Mouse (Mus musculus) liver, postnatal 0 days (tissue): Measurements from ENCODE around the gene Gtpbp2. TPM values are rescaled to one million over a fixed set of nuclear protein-coding genes. Genes with fewer than 3 reads are reported as not detected.

ENCODE experiments used
- ATAC-seq: fragments of 200-750 bp; cut with Nextera tagmentation; 2 replicates; pipeline ENCODE4 v1.8.0; 2017; ENCODE audit warnings: mild to moderate bottlenecking, moderate library complexity
- DNase-seq: peaks from one replicate; pipeline ENCODE4 v3.0.0-alpha.2; 2016
- H3K27ac ChIP-seq: fragments of 300-500 bp; sonication (generic); 2 replicates; pipeline ENCODE4 v1.5.1; 2014; ENCODE audit warnings: antibody characterized with exemption, moderate library complexity, mild to moderate bottlenecking, low read depth
- H3K27me3 ChIP-seq: fragments of 300-500 bp; sonication (generic); 2 replicates; pipeline ENCODE4 v1.6.1; 2014; ENCODE audit warnings: low read length, control low read depth, mixed read lengths; ENCODE audit not compliant: insufficient read depth
- H3K36me3 ChIP-seq: fragments of 300-500 bp; sonication (generic); replicated peaks from 2 replicates; pipeline ENCODE4 v1.6.1; 2014; ENCODE audit warnings: mild to moderate bottlenecking, control low read depth, low read length, moderate library complexity, mixed read lengths; ENCODE audit not compliant: insufficient read depth
- H3K4me1 ChIP-seq: fragments of 300-500 bp; sonication (generic); 2 replicates; pipeline ENCODE4 v1.6.1; 2014; ENCODE audit warnings: antibody characterized with exemption, mild to moderate bottlenecking, control low read depth; ENCODE audit not compliant: insufficient read depth
- H3K4me2 ChIP-seq: fragments of 300-500 bp; sonication (generic); 2 replicates; pipeline ENCODE4 v1.6.1; 2014; ENCODE audit warnings: low read depth, mild to moderate bottlenecking, low read length, moderate library complexity, mixed read lengths
- H3K4me3 ChIP-seq: fragments of 300-500 bp; sonication (generic); 2 replicates; pipeline ENCODE4 v1.5.1; 2014; ENCODE audit warnings: low read depth, low read length
- H3K9ac ChIP-seq: fragments of 300-500 bp; sonication (generic); replicated peaks from 2 replicates; pipeline ENCODE4 v1.6.1; 2014; ENCODE audit warnings: mild to moderate bottlenecking, moderate library complexity
- H3K9me3 ChIP-seq: fragments of 300-500 bp; sonication (generic); 2 replicates; pipeline ENCODE4 v1.6.1; 2016; ENCODE audit warnings: mild to moderate bottlenecking, control low read depth, low read length, mixed read lengths
- CTCF ChIP-seq: sonication (generic); IDR thresholded peaks from 2 replicates; pipeline ENCODE4 v1.5.1; 2016; ENCODE audit warnings: antibody characterized with exemption, low read depth
- EP300 ChIP-seq: IDR thresholded peaks from 2 replicates; pipeline ENCODE4 v1.6.1; 2016; ENCODE audit warnings: antibody characterized with exemption, low read depth, mild to moderate bottlenecking
- WGBS: fragments of 180-500 bp; shearing (Covaris S2); extraction: QIAGEN DNeasy Blood & Tissue Kit; methylation state at CpG from one replicate; pipeline ENCODE4 v1.1.7; 2014; ENCODE audit not compliant: insufficient replicate concordance; 5-methylcytosine and 5-hydroxymethylcytosine counted together
- polyA plus RNA-seq: library from polyadenylated mRNA; unstranded; fragments of >200 nt; fragmentation: Nextera tagmentation; extraction: Ambion mirVana; gene quantifications from 2 replicates; pipeline ENCODE4 v1.2.1, GENCODE M21; 2015

The Gtpbp2 gene
- 23.4 and 27.5 TPM in 2 replicates for polyA plus RNA-seq

- Histone ChIP-seq H3K4me1 (peaks cover 46% of the 10 kb centered on the region), H3K4me2 (peak within 1 kb of the TSS; percentile 86), H3K9ac (peak within 1 kb of the TSS; percentile 89), H3K4me3 (peak within 1 kb of the TSS; percentile 87), H3K27ac (peak within 1 kb of the TSS; percentile 98), H3K9me3 (no peaks in the 10 kb centered on the region), H3K36me3 (peaks cover 25% of the 10 kb centered on the region), H3K27me3 (no peaks in the 10 kb centered on the region)
- TF ChIP-seq EP300 (no peak), CTCF (no peak)
- peak; percentile 95 for DNase-seq
- under 1% methylated on average over 23 of the region's 23 CpGs for WGBS
- ATAC-seq = peak; percentile 86
Observed at GRCm38 (mm10) chr17:46160686-46161085, at the start of gene Gtpbp2. Gene Gtpbp2, plus strand, starts transcription at chr17:46161032.

DNA sequence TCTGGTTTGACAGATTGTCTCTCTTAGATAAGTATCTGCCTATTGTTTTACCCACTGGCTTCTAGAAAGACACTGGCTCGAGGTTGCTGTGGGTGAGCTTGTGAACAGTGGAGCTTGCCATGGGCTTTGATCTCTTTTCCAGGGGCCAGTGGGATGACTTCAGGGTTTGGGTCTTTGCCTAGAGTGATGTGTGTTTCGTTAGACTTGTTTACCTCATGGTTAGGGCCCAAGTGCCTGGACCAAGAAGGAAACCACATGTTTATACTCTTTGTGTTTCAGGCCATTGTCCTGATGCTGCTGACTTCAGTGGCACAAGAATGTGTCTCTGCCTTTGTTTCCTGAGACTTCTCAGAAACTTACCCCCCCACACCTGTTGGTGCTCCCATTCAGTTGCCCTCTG lies 45.3 kb upstream of the Gtpbp2 start:
- Histone ChIP-seq H3K27me3 (no peaks in the 10 kb centered on the region), H3K36me3 (peaks cover 27% of the 10 kb centered on the region), H3K4me1 (peaks cover 12% of the 10 kb centered on the region), H3K4me2 (no peak overlapping the region), H3K27ac (no peak overlapping the region), H3K9me3 (no peaks in the 10 kb centered on the region), H3K4me3 (no peak overlapping the region), H3K9ac (no peak overlapping the region)
- ATAC-seq (no peak), DNase-seq (no peak)
- 64% methylated on average over 2 of the region's 2 CpGs for WGBS
- TF ChIP-seq EP300 = no peak
- no peak for TF ChIP-seq CTCF

DNA sequence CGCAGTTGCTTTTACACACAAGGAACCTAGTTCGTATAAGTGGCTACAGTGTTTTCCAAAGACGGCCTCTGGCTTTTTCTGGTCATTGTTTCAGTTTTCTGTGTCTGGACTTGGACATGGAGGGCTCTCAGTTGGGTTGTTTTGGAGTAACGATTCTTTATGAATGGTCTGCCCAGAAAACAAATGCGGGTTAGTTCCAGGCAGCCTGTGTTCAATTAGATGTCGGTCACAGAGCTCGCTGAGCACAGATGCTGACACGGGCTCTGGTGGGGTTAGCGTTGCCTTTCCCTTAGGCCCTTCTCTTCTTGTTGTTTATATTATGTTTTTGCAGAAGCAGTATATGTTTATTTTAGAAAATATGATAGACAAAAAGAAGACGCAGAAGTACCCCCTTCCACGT lies 44.7 kb upstream of the Gtpbp2 start:
- H3K27ac ChIP-seq = no peak overlapping the region
- 86% methylated on average over 11 of the region's 11 CpGs for whole genome bisulfite sequencing
- H3K9me3 ChIP-seq = no peaks in the 10 kb centered on the region
- H3K4me3 ChIP-seq = no peak overlapping the region
- ATAC-seq = no peak
- peaks cover 12% of the 10 kb centered on the region for H3K4me1 ChIP-seq
- H3K27me3 ChIP-seq = no peaks in the 10 kb centered on the region
- TF ChIP-seq EP300 (no peak), CTCF (no peak)
- no peak overlapping the region for H3K9ac ChIP-seq
- peaks cover 27% of the 10 kb centered on the region for H3K36me3 ChIP-seq
- no peak for DNase-seq
- no peak overlapping the region for H3K4me2 ChIP-seq

- no peak overlapping the region for H3K4me2 ChIP-seq
- H3K9me3 ChIP-seq = no peaks in the 10 kb centered on the region
- ATAC-seq = no peak
- no peaks in the 10 kb centered on the region for H3K27me3 ChIP-seq
- 75% methylated on average over 3 of the region's 3 CpGs for WGBS
- TF ChIP-seq EP300 = no peak
- TF ChIP-seq CTCF = no peak
- peaks cover 28% of the 10 kb centered on the region for H3K36me3 ChIP-seq
- H3K4me3 ChIP-seq = no peak overlapping the region
- H3K9ac ChIP-seq = no peak overlapping the region
- H3K27ac ChIP-seq = no peak overlapping the region
- H3K4me1 ChIP-seq = peaks cover 5% of the 10 kb centered on the region
- no peak for DNase-seq
Observed at GRCm38 (mm10) chr17:46116881-46117280, 44.0 kb upstream of the Gtpbp2 start.

DNA sequence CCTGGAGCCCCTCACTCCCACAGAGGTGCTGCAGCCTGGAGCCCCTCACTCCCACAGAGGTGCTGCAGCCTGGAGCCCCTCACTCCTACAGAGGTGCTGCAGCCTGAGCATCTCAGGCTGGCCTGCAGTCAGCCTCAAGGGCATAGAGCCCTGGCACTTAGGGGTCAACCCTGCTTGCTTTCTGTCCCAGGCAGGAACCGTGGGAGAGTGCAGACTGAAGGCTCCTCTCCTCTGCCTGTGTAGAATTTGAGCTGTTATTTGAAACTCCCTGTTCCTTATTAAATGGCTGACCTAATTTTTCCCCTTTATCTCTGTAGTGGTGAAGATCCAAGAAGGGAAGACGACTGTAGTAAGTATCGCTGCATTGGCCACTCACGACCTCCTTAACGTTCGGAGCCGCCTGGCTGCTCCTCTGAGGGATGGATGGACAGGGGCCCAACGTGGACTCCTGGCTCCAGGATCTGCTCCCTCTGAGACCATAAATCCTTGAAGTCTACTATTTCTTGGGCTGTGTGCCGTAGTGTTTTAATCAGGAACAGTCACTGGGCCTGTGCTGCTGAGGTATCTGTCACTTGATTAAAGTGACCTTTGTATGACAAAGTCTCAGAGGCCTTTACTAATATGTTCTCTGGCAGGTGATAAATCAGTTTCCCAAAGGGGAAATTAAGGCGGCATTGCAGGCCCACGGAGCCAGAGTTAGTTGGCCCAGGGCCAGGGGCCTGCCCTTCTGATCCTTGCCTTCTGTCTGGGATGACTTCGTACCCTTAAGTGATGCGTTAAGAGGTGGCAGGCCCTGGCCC lies 43.0 kb upstream of the Gtpbp2 start:
- DNase-seq (no peak), ATAC-seq (no peak)
- Histone ChIP-seq H3K27me3 (no peaks in the 10 kb centered on the region), H3K9ac (no peak overlapping the region), H3K4me1 (no peaks in the 10 kb centered on the region), H3K4me3 (no peak overlapping the region), H3K27ac (no peak overlapping the region), H3K4me2 (no peak overlapping the region), H3K36me3 (peaks cover 38% of the 10 kb centered on the region), H3K9me3 (no peaks in the 10 kb centered on the region)
- TF ChIP-seq CTCF (no peak), EP300 (no peak)
- WGBS = 85% methylated on average over 13 of the region's 13 CpGs

GRCm38 (mm10) chr17:46118423-46118850 lies 42.4 kb upstream of the Gtpbp2 start:
- H3K9ac ChIP-seq = no peak overlapping the region
- DNase-seq (no peak), ATAC-seq (no peak)
- H3K27ac ChIP-seq = no peak overlapping the region
- H3K27me3 ChIP-seq = no peaks in the 10 kb centered on the region
- no peaks in the 10 kb centered on the region for H3K9me3 ChIP-seq
- H3K4me3 ChIP-seq = no peak overlapping the region
- TF ChIP-seq EP300 (no peak), CTCF (no peak)
- H3K4me2 ChIP-seq = no peak overlapping the region
- 87% methylated on average over 4 of the region's 4 CpGs for WGBS
- no peaks in the 10 kb centered on the region for H3K4me1 ChIP-seq
- H3K36me3 ChIP-seq = peaks cover 42% of the 10 kb centered on the region
